Mouse (Mus musculus) small intestine, adult 2 months (tissue): ENCODE measurements around the gene Pld2.

Experiments
- CTCF ChIP-seq: fragments of 200-500 bp; IDR thresholded peaks from 2 replicates; pipeline ENCODE4 v1.5.1; 2012; ENCODE audit warnings: low read depth, mild to moderate bottlenecking, control low read depth, inconsistent platforms, low read length, moderate library complexity, mixed read lengths; ENCODE audit not compliant: insufficient replicate concordance, insufficient read length; ENCODE audit errors: extremely low read depth
- POLR2A ChIP-seq: fragments of 200-500 bp; IDR thresholded peaks from 2 replicates; pipeline ENCODE4 v1.6.1; 2012; ENCODE audit warnings: low read depth, mild to moderate bottlenecking, control low read depth, inconsistent platforms, low read length, moderate library complexity

DNA sequence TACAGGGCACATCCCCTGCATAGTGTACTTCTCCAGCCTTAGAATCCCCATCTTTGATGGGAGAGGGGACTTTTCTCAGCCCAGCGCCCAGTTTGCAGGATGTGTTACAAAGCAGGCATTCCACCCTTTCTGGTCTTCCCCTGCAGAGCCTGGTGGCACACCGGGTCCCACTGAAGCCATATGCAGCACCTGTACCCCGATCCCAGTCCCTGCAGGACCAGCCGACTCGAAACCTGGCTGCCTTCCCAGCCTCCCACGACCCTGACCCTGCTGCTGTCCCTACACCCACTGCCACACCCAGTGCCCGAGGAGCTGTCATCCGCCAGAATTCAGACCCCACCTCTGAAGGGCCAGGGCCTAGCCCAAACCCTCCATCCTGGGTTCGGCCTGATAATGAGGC is 67.7 kb downstream of the Pld2 start:
- no peak for TF ChIP-seq POLR2A
- TF ChIP-seq CTCF = no peak
